Mouse (Mus musculus) brown adipose tissue, adult 24 weeks (tissue): Measurements from ENCODE around the gene Akr1b8. TPM values are rescaled to one million over a fixed set of nuclear protein-coding genes. Genes with fewer than 3 reads are reported as not detected.
A peak's percentile ranks its signal among the peaks of the same experiment; 100 is the strongest.
"Not testable (repeated sequence)": the region's sequence is repeated elsewhere in the genome, so short reads cannot be mapped to it uniquely, and the experiment has no call there.

Source experiments
- H3K27ac ChIP-seq: fragments of 200-500 bp; replicated peaks from 2 replicates; pipeline ENCODE4 v1.5.1; 2012; ENCODE audit warnings: low read depth, mild to moderate bottlenecking, low read length
- H3K4me1 ChIP-seq: fragments of 200-500 bp; 2 replicates; pipeline ENCODE4 v1.6.1; 2012; ENCODE audit warnings: low read length, mixed read lengths; ENCODE audit not compliant: control insufficient read depth, insufficient read depth, insufficient read length
- H3K4me3 ChIP-seq: fragments of 200-500 bp; 2 replicates; pipeline ENCODE4 v1.5.1; 2012; ENCODE audit warnings: low read depth, mild to moderate bottlenecking, low read length, moderate library complexity; ENCODE audit not compliant: insufficient read depth
- polyA plus RNA-seq: library from polyadenylated mRNA; stranded (reverse); fragments of >200 nt; gene quantifications from 2 replicates; pipeline ENCODE4 v1.2.4, GENCODE M21; 2012; ENCODE audit not compliant: missing spikeins, insufficient read depth, insufficient read length

Gene Akr1b8
- polyA plus RNA-seq, 1 experiment, result 33.7 TPM

- Histone ChIP-seq H3K4me3 (no peak overlapping the region), H3K27ac (no peak overlapping the region), H3K4me1 (peaks cover 5% of the 10 kb centered on the region; the same call in 1 of the 2 replicates)
Measured at GRCm38 (mm10) chr6:34341991-34342390, 11.9 kb upstream of the Akr1b8 start.

GRCm38 (mm10) chr6:34342476-34342875 lies 11.4 kb upstream of the Akr1b8 start:
- Histone ChIP-seq H3K4me3 (no peak overlapping the region), H3K27ac (no peak overlapping the region), H3K4me1 (peaks cover 5% of the 10 kb centered on the region; the same call in 1 of the 2 replicates)

GRCm38 (mm10) chr6:34343426-34343825 lies 10.5 kb upstream of the Akr1b8 start:
- Histone ChIP-seq H3K27ac (peak overlapping the region; percentile 32; the same call in 1 of the 2 replicates), H3K4me3 (no peak overlapping the region), H3K4me1 (peaks cover 5% of the 10 kb centered on the region; the same call in 1 of the 2 replicates)

GRCm38 (mm10) chr6:34344135-34344850 lies 9.6 kb upstream of the Akr1b8 start:
- H3K4me1 ChIP-seq, result peaks cover 5% of the 10 kb centered on the region; the same call in 1 of the 2 replicates

GRCm38 (mm10) chr6:34344935-34345334 lies 9.0 kb upstream of the Akr1b8 start:
- Histone ChIP-seq H3K4me1 (peaks cover 5% of the 10 kb centered on the region; the same call in 1 of the 2 replicates), H3K4me3 (no peak overlapping the region)

More at GRCm38 (mm10) chr6:34344135-34344850, 9.6 kb upstream of the Akr1b8 start:
- Histone ChIP-seq H3K4me3 (no peak overlapping the region), H3K27ac (no peak overlapping the region)

GRCm38 (mm10) chr6:34346096-34346898 lies 7.6 kb upstream of the Akr1b8 start:
- H3K4me3 ChIP-seq, result no peak overlapping the region
- no peak overlapping the region for H3K27ac ChIP-seq
- peaks cover 5% of the 10 kb centered on the region; the same call in 1 of the 2 replicates for H3K4me1 ChIP-seq

More at GRCm38 (mm10) chr6:34344935-34345334, 9.0 kb upstream of the Akr1b8 start:
- no peak overlapping the region for H3K27ac ChIP-seq

- Histone ChIP-seq H3K27ac (no peak overlapping the region), H3K4me1 (0 out of 2 replicates have a peak, but pooled peaks cover 2% of the 10 kb centered on the region), H3K4me3 (no peak overlapping the region)
Measured at GRCm38 (mm10) chr6:34350037-34350699, 3.8 kb upstream of the Akr1b8 start.

- not testable (repeated sequence) for H3K27ac ChIP-seq, H3K4me1 ChIP-seq, H3K4me3 ChIP-seq
Measured at GRCm38 (mm10) chr6:34351481-34351880, 2.4 kb upstream of the Akr1b8 start.

- no peak overlapping the region for H3K4me3 ChIP-seq
- no peaks in the 10 kb centered on the region for H3K4me1 ChIP-seq
- H3K27ac ChIP-seq, result no peak overlapping the region
Measured at GRCm38 (mm10) chr6:34352401-34352800, 1.5 kb upstream of the Akr1b8 start.

GRCm38 (mm10) chr6:34354354-34355348 lies 732 bp downstream of the Akr1b8 start:
- H3K27ac ChIP-seq, result peak overlapping the region; percentile 68; the same call in 1 of the 2 replicates
- no peaks in the 10 kb centered on the region for H3K4me1 ChIP-seq
- peak overlapping the region; percentile 60 for H3K4me3 ChIP-seq

- Histone ChIP-seq H3K27ac (no peak overlapping the region), H3K4me1 (no peaks in the 10 kb centered on the region), H3K4me3 (no peak overlapping the region)
Measured at GRCm38 (mm10) chr6:34355349-34355747, 1.4 kb downstream of the Akr1b8 start.

GRCm38 (mm10) chr6:34355841-34356240 lies 1.9 kb downstream of the Akr1b8 start:
- no peak overlapping the region for H3K27ac ChIP-seq
- H3K4me3 ChIP-seq, result no peak overlapping the region
- H3K4me1 ChIP-seq, result no peaks in the 10 kb centered on the region

GRCm38 (mm10) chr6:34364217-34365136 lies 10.6 kb downstream of the Akr1b8 start:
- Histone ChIP-seq H3K27ac (no peak overlapping the region), H3K4me3 (no peak overlapping the region), H3K4me1 (no peaks in the 10 kb centered on the region)
